Mouse (Mus musculus) lung, adult 2 months (tissue): ENCODE results near the gene AC161166.1.

Experiments used
- CTCF ChIP-seq: fragments of 200-500 bp; IDR thresholded peaks from 2 replicates; pipeline ENCODE4 v1.5.1; 2011; ENCODE audit warnings: mild to moderate bottlenecking, low read length, control low read depth; ENCODE audit not compliant: insufficient read depth
- POLR2A ChIP-seq: fragments of 200-500 bp; IDR thresholded peaks from 2 replicates; pipeline ENCODE4 v1.6.1; 2011; ENCODE audit warnings: low read depth, mild to moderate bottlenecking, control low read depth, low read length, borderline replicate concordance; ENCODE audit errors: extremely low read depth

GRCm38 (mm10) chr7:24533031-24533571 is 20.8 kb upstream of the AC161166.1 start:
- TF ChIP-seq CTCF (no peak), POLR2A (no peak)
